Mouse (Mus musculus) retina, postnatal 7 days (tissue): ENCODE results near the gene Lrrc75a.

Source experiments
- DNase-seq: peaks from one replicate; pipeline ENCODE4 v3.0.0-alpha.2; 2012; ENCODE audit warnings: low read depth, low spot score

Gene Lrrc75a

GRCm38 (mm10) chr11:62621586-62622283 is 26.6 kb downstream of the Lrrc75a start:
- no peak for DNase-seq

GRCm38 (mm10) chr11:62621079-62621478 is 27.2 kb downstream of the Lrrc75a start:
- no peak for DNase-seq

GRCm38 (mm10) chr11:62615456-62615855 is 32.9 kb downstream of the Lrrc75a start:
- no peak for DNase-seq

- DNase-seq, result no peak
Measured at GRCm38 (mm10) chr11:62614876-62615410, 33.4 kb downstream of the Lrrc75a start.

GRCm38 (mm10) chr11:62613657-62614365 is 34.5 kb downstream of the Lrrc75a start:
- peak; percentile 89 for DNase-seq

- no peak for DNase-seq
Measured at GRCm38 (mm10) chr11:62612604-62613003, 35.7 kb downstream of the Lrrc75a start.

GRCm38 (mm10) chr11:62610304-62610703 is 38.0 kb downstream of the Lrrc75a start:
- no peak for DNase-seq

- DNase-seq, result no peak
Measured at GRCm38 (mm10) chr11:62608826-62609675, 39.3 kb downstream of the Lrrc75a start.

- no peak for DNase-seq
Measured at GRCm38 (mm10) chr11:62607952-62608201, 40.4 kb downstream of the Lrrc75a start.

GRCm38 (mm10) chr11:62607170-62607951 is 41.0 kb downstream of the Lrrc75a start:
- DNase-seq, result no peak

GRCm38 (mm10) chr11:62606299-62607169 is 41.8 kb downstream of the Lrrc75a start:
- DNase-seq, result no peak

- no peak for DNase-seq
Measured at GRCm38 (mm10) chr11:62605619-62606298, 42.6 kb downstream of the Lrrc75a start.

GRCm38 (mm10) chr11:62604886-62605618 is 43.3 kb downstream of the Lrrc75a start:
- DNase-seq, result no peak

- DNase-seq, result no peak
Measured at GRCm38 (mm10) chr11:62604123-62604706, 44.1 kb downstream of the Lrrc75a start.

- no peak for DNase-seq
Measured at GRCm38 (mm10) chr11:62603312-62604056, 44.8 kb downstream of the Lrrc75a start.

- peak; percentile 96 for DNase-seq
Measured at GRCm38 (mm10) chr11:62602619-62603311, 45.6 kb downstream of the Lrrc75a start.
